Mouse (Mus musculus) regulatory T cell (primary cell): ENCODE results near the gene Gm20479.

ENCODE experiments used
- in situ Hi-C: fragments of 300-600 bp; cut with MboI, MseI; formaldehyde crosslinking; loops from one replicate; pipeline ENCODE4 v1.15.1; 2025; ENCODE audit warnings: high pct_unique_total_duplicates

The Gm20479 gene

GRCm38 (mm10) chr7:27356861-27357594 lies at the start of gene Gm20479:
Gene Gm20479 (minus strand): TSS chr7:27357419.
- in situ Hi-C loops, result no loop called here

DNA sequence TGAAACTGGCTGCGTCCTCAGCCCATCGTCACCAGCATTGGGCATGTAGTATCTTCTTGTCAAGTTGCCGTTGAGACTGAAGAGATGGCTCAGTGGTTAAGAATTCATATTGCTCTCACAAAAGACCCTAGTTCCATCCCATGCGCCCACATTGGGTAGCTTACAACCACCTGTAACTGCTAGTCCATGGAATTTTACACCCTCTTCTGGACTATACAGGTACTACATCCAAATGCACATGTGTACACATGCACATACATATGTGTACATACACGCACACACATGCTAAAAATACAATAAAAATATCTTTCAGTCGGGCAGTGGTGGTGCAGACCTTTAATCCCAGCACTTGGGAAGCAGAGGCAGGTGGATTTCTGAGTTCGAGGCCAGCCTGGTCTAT lies 49.3 kb upstream of the Gm20479 start:
- in situ Hi-C loops, result no loop called here

GRCm38 (mm10) chr7:27404203-27404942 lies 47.2 kb upstream of the Gm20479 start:
- in situ Hi-C loops, result no loop called here

- in situ Hi-C loops, result no loop called here
Observed at GRCm38 (mm10) chr7:27402675-27403074, 45.5 kb upstream of the Gm20479 start.

DNA sequence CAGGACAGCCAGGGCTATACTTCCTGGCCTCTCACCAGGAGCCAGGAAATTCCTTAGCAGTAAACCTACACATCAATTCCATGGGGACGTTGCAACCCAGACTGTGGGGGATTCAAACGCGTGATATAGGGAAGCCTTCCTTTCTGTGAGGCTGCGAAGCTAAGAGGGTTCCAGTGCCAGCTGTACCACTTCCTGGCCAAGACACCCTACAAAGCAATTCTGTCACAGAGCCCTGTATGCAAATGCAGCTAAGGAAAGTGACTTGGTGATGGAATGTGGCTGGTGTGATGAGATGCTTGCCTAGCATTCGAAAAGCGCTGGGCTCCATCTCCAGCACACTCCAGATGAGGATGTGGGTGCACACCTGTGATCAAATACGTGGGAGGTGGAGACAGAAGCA lies 43.3 kb upstream of the Gm20479 start:
- in situ Hi-C loops, result no loop called here

DNA sequence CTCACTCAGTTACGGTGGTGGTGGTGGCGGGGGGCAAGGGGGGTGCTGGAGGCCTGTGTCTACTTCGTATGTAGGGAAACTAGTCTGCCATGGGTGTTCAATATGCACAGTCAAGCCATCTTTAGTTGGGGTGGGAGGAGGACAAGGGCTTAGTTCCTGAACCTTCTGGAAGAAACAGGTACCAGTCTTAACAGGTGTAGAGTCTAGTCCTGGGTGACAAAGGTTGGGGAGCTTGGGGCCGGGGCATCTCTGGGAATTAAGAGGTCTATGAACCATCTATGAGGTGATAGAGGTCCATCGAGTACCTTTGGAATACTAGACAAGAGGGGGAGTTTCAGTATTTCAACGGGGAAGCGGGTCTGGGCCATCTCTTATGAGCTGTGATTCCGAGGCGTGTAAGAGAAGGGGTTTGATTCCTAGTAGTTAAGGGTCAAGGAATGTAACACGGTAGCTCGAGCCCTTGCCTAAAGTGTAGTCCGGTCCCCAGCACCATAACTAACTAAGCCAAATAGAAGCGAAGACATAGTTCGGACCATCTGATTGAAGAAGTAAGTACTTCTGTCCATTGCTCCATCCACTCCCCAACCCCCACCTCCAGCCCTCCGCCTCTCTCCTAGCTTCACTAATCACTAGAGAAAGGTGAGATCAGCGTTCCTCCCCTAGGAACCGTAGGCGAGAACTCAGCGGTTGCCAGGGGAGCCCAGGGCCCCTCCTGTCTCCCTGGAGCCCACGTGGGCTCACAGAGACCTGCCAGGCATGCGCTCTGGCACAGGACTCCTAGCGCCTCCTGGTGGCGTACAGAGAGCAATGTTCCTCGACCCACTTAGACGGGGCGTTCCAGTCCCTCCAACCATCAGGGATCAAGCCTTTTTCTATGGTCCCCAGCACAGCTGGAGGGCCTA lies 40.1 kb upstream of the Gm20479 start:
- in situ Hi-C loops, result no loop called here

GRCm38 (mm10) chr7:27396184-27397047 lies 39.2 kb upstream of the Gm20479 start:
- in situ Hi-C loops, result no loop called here

DNA sequence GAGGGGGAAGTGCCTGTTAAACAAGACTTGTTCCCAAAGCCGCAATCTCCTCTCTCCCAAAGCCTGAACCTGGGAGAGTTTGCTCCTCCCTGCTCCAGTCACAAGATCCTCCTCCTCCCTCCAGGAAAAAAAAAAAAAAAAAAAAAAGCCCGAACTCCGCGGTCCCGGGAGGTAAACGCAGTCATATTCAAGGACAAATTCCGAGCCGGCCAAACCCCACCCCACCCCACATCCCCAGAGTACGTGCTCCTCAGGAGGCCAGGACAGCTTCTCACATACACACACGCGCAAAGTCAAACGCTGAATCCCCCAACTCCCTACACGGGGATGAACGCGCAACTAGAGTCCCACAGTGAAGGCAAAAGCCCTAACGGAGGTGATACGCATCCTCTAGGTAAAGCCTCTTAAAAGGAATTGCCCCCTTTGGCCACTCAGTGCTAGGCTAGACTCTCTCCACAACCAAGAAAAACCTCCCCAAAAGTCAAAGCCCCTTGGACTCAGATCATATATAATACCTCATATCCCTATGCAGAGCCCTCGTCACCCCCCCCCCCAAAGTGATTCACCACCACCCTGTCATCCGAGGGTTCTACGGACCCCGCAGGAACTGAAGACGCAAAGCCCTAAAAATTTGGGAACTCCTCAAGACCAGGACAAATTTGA lies 38.4 kb upstream of the Gm20479 start:
- in situ Hi-C loops, result no loop called here

DNA sequence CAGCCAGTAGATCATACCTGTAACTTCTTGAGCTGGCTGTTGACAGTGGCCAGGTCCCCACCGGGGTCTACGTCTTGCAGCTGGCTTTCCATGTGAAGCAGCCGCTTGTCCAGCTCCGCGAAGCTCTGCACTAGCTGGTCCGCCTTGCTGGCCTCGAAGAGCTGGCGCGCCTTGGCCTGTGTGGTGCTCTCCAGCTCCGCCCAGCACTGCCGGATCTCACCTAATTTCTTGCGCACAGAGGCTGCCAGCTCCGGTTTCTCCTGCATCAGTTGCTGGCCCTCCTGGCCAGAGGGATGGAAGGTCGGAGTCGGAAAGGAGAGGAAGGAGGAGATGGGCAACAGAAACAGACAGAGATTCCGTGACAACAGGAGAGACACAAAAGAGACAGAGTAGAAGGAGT lies 34.2 kb upstream of the Gm20479 start:
- in situ Hi-C loops, result no loop called here

DNA sequence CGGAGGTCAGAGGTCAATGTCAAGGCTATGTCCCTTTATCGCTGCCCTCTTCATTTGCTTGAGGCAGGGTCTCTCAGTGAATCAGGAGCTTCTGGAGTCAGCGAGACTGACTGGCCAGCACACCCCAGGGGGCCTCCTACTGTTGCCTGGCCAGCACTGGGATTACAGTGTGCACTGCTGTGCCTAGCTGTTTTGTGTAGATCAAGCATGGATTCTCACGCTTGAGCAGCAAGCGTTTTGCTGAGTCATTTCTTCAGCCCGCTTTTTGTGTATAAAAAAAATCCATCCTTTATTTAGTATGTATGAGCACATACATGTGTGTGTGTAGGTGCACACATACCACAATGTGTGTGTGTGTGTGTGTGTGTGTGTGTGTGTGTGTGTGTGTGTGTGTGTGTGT lies 32.0 kb upstream of the Gm20479 start:
- in situ Hi-C loops, result no loop called here

GRCm38 (mm10) chr7:27384731-27385130 lies 27.5 kb upstream of the Gm20479 start:
- in situ Hi-C loops, result no loop called here

DNA sequence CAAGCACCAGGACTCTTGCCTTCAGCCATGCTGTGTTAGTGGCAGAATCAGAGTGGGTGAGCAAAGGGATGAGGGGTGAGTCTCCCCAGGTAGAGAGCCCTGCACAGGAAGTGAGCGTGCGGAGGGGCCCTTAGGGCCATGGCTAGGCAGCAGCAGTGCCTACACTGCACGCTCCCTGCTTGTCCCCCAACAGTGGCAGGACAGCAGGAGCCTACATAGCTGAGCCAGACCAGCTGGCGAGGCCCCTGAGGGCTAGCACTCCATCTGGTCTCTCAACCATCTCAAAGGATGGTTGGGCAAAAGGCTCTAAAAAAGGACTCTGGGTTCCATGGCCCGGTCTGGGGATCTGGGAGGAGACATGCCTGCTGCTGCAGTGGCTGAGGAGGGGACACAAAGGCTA lies 26.9 kb upstream of the Gm20479 start:
- in situ Hi-C loops, result no loop called here

- in situ Hi-C loops, result no loop called here
Observed at GRCm38 (mm10) chr7:27383233-27383632, 26.0 kb upstream of the Gm20479 start.

- in situ Hi-C loops, result no loop called here
Observed at GRCm38 (mm10) chr7:27381560-27381959, 24.3 kb upstream of the Gm20479 start.

- in situ Hi-C loops, result no loop called here
Observed at GRCm38 (mm10) chr7:27381009-27381408, 23.8 kb upstream of the Gm20479 start.

GRCm38 (mm10) chr7:27379836-27380235 lies 22.6 kb upstream of the Gm20479 start:
- in situ Hi-C loops, result loop anchor here (5.0 to 10.0 kb wide), 2 partner anchors 38 to 1465 kb away; no protein-coding TSS in a partner anchor

GRCm38 (mm10) chr7:27378431-27378830 lies 21.2 kb upstream of the Gm20479 start:
- in situ Hi-C loops, result loop anchor here (5.0 to 10.0 kb wide), 2 partner anchors 36 to 1466 kb away; no protein-coding TSS in a partner anchor

DNA sequence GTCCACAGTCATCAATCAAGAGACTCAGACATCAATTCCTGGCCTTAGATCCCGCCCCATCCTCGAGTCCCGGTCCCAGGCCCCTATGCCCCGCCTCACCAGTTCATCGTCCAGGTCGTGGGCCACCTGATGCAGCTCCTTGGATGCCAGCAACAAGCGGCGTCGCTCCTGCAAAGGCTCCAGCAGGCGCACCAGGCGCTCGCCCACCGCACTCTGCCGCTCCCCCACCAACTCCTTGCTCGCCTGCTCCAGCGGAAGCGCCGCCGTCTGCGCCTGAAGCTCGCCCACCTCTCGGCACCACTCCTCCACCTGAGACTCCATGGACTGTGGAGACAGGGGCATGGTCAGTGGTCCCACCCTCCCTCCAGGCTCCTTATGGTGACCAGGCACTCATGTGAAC lies 18.1 kb upstream of the Gm20479 start:
- in situ Hi-C loops, result loop anchor here (5.0 to 10.0 kb wide), 2 partner anchors 33 to 1470 kb away; no protein-coding TSS in a partner anchor

- in situ Hi-C loops, result loop anchor here (10.0 kb wide), 1 partner anchor 1473 kb away; no protein-coding TSS in a partner anchor
Observed at GRCm38 (mm10) chr7:27371715-27372462, 14.7 kb upstream of the Gm20479 start.

DNA sequence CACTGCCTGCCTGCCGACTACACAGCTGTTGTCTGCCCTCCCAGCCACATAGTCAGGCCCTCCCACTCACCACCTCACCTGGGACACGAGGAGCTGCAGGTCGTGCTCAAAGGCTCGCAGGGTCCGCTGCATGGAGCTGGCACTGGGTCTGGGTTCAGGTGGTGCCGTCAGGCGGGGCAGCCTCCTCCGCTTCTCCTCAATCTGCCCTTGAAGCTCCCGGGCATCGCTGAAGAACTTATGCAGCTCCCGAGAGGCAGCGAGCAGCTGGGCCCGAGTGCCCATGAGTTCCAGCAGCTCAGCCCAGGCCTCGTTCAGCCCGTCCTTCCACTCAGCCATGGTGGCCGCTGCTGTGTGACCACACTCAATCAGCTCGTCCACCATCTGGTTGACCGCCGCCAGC lies 11.9 kb upstream of the Gm20479 start:
- in situ Hi-C loops, result no loop called here
